Mouse (Mus musculus): ENCODE data around the gene Fam49a. TPM values are rescaled to one million over a fixed set of nuclear protein-coding genes. Genes with fewer than 3 reads are reported as not detected.

Gene Fam49a
- polyA plus RNA-seq (2012; rRNA removed), result 21.1 and 30.7 TPM in 2 replicates

DNA sequence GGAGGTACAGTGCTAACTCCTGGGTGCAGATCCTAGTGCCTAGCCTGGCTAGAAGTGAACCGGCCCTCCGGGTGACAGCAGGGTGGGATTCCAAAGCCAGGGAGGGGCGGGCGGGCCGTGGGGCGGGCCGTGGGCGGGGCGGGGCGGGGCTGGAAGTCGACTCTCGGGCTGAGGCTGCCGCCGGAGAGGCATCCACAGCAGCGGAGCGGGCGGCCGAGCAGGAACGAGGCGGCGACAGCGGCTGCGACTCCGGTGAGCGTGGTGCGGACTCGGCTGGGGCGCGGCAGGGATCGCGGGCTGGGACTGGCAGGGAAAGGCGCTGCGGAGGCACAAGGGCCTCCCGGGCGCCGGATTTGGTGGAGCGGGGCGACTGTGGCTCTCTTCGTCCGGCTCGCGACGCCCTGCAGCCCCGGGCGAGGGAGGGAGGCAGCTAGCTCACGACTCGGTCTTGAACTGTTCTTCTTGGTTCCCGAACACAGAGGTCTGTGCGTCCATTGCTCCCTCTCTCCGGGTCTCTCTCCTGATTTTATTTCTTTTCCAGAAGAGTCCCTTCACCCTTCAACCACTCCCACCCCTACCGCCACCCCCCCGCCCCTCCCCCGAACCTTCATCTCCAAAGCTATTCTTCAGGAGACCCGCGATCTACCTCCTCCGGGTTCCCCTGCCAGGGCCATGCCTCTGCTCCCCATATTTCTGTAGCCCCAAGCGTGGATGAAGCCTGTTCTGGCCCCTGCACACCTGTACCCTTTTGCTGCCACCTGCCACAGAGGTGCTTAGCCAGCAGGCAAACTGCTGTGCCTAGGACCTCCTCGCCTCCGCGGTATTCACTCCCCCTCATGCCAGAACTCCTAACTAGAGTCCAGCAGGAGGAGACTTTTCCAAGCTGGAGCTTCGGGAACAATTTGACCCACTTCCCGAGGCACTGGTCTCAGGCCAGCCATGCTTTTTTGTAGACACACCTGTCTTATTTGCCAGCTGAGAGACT, at the start of gene Fam49a:
Fam49a (plus strand) TSS at position 153 of the 985 bp plus-strand sequence.

